Mouse (Mus musculus) bone marrow macrophage, adult 2 months (primary cell): Measurements from ENCODE around the gene Brat1.

ENCODE experiments used
- CTCF ChIP-seq: IDR thresholded peaks from 2 replicates; pipeline ENCODE4 v1.5.1; 2012; ENCODE audit warnings: low read depth, mild to moderate bottlenecking, low read length, moderate library complexity
- POLR2A ChIP-seq: IDR thresholded peaks from 2 replicates; pipeline ENCODE4 v1.6.1; 2012; ENCODE audit warnings: mild to moderate bottlenecking, low read depth, low read length, borderline replicate concordance

DNA sequence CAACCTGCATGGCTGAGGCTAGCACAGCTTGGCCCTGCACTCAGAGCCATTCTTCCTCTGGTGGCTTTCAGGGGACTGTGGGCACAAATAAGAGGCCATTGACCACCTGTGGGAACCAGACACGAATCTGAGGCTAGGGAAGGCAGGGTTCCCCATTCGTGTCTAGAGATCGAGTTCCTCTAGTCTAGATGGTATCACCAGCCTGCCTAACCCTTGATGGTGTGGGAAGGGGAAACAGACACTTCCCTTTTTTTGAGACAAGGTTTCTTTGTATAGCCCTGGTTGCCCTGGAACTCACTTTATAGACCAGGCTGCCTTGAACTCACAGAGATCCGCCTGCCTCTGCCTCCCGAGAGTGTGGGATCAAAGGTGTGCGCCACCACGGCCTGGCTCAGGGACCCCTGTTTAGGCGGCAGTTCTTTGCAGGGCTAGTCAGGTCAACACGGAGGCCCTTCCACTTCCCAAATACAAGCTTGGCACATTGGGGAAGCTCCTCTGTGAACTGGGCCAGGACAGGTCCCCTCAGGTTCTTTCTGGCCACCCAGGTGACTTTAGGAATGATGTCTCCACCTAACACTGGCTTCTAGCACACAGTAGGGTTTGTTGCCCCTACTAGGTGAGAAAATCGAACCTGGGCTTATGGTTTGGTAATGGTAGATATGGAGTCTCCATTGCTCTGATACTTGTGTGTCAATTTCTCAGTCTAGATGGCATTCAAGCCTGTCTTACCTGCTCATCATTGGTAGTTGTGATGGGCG lies 26.4 kb downstream of the Brat1 start:
- TF ChIP-seq CTCF = no peak
- TF ChIP-seq POLR2A = no peak
